Mouse (Mus musculus): ENCODE data around the gene 4930579F01Rik.

Gene 4930579F01Rik

GRCm38 (mm10) chr3:138193683-138194302 is at the start of gene 4930579F01Rik:
TSS of gene 4930579F01Rik (minus strand) at chr3:138193825.
- no peak for DNase-seq (ENCODE audit: low spot score)

DNA sequence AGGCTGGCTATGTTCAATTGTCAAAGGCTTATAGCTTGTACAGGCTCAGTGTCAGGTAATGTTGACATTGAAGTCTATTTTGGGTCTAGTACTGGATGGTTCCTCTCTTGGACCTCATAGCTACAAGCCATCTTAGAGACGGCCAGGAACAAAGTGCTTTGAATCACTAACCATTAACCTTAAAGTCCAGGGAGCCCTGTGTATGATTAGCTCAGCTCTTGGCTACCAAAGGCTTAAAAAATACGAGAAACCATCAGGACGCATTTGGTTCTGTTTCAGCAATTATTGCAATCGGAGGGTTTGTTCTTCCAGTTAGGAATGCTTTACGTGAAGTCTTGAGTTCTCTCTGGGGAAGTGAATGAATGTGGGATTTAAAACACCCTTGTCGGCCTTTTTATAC is 49.3 kb upstream of the 4930579F01Rik start:
- no peak for DNase-seq (ENCODE audit: low spot score)

- no peak for DNase-seq (ENCODE audit: low spot score)
Measured at GRCm38 (mm10) chr3:138242021-138242726, 48.5 kb upstream of the 4930579F01Rik start.

DNA sequence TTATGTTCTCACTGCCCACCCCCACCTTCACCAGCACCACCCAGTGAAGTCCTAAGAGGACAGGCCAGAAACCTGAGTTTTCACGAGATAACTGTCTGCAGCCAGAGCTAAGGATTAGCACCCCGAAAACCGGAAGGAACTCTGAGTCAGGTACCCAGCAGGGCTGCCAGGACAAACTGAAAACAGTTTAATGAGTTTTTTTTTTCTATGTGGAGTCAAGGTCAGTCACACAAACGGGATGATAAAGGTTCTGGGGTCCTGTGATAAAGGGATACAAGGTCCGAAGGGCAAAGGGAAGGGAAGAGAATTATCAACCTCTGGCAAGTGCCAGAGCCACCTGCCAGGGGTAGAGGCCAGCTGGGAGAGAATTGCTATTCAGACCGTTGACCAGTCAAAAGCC is 47.7 kb upstream of the 4930579F01Rik start:
- DNase-seq (ENCODE audit: low spot score): no peak

- no peak for DNase-seq (ENCODE audit: low spot score)
Measured at GRCm38 (mm10) chr3:138240942-138241341, 47.3 kb upstream of the 4930579F01Rik start.

DNA sequence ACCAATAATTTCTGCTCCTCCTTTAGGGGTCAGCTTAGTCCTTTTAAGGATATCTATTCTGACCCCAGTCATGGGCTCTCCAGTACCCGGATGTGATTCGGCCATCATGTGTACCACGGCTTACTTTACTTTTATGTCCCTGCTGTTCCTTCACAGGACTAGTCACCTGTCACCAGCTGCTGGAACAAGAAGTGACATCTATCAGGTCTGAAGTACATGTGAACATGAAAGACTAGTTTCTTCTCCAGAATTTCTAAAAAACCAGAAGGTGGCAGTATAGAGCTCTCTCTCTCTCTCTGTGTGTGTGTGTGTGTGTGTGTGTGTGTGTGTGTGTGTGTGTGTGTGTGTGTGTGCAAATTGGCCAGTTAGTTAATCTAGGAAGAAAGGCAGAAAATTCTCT is 46.8 kb upstream of the 4930579F01Rik start:
- DNase-seq (ENCODE audit: low spot score): no peak

DNA sequence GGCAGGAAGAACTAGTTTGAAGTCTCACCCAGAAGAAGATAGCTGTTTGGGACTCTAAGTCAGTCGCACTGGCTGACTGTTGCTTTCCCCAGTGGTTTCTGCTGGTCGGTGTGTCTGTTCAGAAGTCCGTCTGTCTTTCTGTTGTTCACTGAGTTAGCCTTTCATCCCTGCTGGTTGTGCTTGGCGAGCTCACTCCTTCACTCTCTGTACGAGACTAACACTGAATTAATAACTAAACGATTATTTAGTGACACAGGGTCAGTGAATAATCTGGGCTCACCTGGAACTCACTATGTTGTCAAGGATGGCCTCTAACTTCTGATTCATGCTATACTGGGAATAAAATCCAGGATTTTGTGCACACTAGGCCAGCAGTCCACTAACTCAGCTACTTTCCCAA is 45.8 kb upstream of the 4930579F01Rik start:
- no peak for DNase-seq (ENCODE audit: low spot score)

- no peak for DNase-seq (ENCODE audit: low spot score)
Measured at GRCm38 (mm10) chr3:138238046-138238445, 44.4 kb upstream of the 4930579F01Rik start.

- no peak for DNase-seq (ENCODE audit: low spot score)
Measured at GRCm38 (mm10) chr3:138236546-138237163, 43.0 kb upstream of the 4930579F01Rik start.

- no peak for DNase-seq (ENCODE audit: low spot score)
Measured at GRCm38 (mm10) chr3:138231531-138231930, 37.9 kb upstream of the 4930579F01Rik start.

- DNase-seq (ENCODE audit: low spot score): no peak
Measured at GRCm38 (mm10) chr3:138230266-138230665, 36.6 kb upstream of the 4930579F01Rik start.

GRCm38 (mm10) chr3:138229448-138229847 is 35.8 kb upstream of the 4930579F01Rik start:
- peak; percentile 87 for DNase-seq (ENCODE audit: low spot score)

- DNase-seq (ENCODE audit: low spot score): no peak
Measured at GRCm38 (mm10) chr3:138227782-138228181, 34.2 kb upstream of the 4930579F01Rik start.

DNA sequence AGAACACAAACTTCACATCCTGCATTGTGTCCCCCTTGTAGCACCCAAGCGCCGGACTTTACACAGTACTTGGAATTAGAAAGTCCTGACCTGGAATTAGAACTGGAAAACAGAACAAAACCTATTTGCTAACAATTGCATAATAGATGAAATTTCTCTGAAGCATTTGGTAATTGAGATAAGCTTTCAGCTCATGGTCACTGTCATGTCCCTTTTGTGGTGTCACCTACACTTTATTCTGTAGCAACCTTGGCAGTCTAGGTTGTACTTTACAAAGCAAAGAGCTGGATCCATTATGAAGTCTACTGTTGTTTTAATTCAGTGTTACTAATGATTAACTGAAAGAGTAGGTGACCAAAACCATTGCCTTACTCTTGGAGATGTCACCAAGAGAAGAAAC is 33.5 kb upstream of the 4930579F01Rik start:
- no peak for DNase-seq (ENCODE audit: low spot score)

GRCm38 (mm10) chr3:138226476-138226875 is 32.9 kb upstream of the 4930579F01Rik start:
- DNase-seq (ENCODE audit: low spot score): no peak

DNA sequence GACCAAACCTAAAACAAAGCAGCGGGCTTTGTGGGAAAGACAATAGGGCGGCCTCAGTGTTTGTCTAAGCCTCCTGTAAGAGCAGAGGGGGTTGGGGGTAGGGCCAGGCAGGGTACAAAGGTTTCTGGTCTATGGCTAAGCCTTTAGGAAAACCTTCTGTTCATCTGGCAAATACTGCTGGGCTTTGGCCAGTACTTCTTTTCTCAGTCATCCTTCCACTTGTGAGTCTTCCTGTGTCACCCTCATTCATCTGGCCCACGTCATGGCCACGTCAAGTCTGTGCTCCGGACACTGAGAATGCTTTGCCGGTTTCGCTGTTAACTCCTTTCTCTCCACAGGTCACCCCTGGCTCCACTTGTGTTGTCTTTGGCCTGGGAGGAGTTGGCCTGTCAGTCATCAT is 32.2 kb upstream of the 4930579F01Rik start:
- no peak for DNase-seq (ENCODE audit: low spot score)

DNA sequence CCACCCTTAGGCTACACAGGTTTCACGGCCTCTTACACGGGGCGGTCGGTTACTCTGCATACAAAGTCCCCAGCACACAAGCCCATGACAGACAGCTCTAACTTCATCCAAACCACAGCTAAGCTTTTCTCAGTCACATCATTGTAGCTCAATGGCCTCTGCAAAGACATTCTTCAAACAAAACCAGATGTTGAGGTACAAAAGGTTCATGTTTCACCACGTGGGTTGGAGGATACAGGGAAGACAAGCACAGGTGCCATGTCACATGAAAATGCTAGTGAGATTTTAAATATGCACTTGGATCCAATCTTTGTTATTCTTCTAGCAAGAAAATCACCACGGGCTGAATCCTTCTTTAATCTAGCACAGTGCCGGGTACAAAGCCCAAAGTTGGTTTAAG is 31.7 kb upstream of the 4930579F01Rik start:
- DNase-seq (ENCODE audit: low spot score): no peak

- DNase-seq (ENCODE audit: low spot score): no peak
Measured at GRCm38 (mm10) chr3:138224363-138224954, 30.8 kb upstream of the 4930579F01Rik start.

DNA sequence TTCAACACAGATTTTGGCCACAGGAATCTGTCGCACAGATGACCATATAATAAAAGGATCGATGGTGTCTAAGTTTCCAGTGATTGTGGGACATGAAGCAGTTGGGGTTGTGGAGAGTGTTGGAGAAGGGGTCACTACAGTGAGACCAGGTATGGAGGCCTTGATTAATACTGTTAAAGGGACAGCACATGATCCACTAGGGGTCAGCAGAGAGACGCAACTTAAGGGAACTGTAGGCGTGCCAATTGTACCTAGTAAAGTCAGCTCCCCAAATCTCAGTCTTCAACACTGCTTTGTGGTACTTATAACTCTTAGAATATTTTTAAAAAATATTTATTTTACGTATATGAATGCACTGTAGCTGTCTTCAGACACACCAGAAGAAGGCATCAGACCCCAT is 29.3 kb upstream of the 4930579F01Rik start:
- DNase-seq (ENCODE audit: low spot score): peak; percentile 89

GRCm38 (mm10) chr3:138222511-138222910 is 28.9 kb upstream of the 4930579F01Rik start:
- no peak for DNase-seq (ENCODE audit: low spot score)

- no peak for DNase-seq (ENCODE audit: low spot score)
Measured at GRCm38 (mm10) chr3:138221116-138221515, 27.5 kb upstream of the 4930579F01Rik start.

- DNase-seq (ENCODE audit: low spot score): peak; percentile 62
Measured at GRCm38 (mm10) chr3:138217631-138218264, 24.1 kb upstream of the 4930579F01Rik start, which contains the start of gene Adh7. TSS of gene Adh7 (plus strand) at chr3:138217760.

Measured in adipocyte (in vitro differentiated cells).